Mouse (Mus musculus): Measurements from ENCODE around the gene 1700066M21Rik.

GRCm38 (mm10) chr1:57386519-57386918 is 9.1 kb downstream of the 1700066M21Rik start:
- no peak for TF ChIP-seq CTCF (IDR thresholded peaks at IDR 0.05; ENCODE audit: low read depth)
- TF ChIP-seq EP300 (IDR thresholded peaks at IDR 0.05; ENCODE audit: low read depth) = no peak

All from liver, embryonic 14.5 days (tissue).